Mouse (Mus musculus): ENCODE data around the gene Phc1.
A peak's percentile ranks its signal among the peaks of the same experiment; 100 is the strongest.

The Phc1 gene

DNA sequence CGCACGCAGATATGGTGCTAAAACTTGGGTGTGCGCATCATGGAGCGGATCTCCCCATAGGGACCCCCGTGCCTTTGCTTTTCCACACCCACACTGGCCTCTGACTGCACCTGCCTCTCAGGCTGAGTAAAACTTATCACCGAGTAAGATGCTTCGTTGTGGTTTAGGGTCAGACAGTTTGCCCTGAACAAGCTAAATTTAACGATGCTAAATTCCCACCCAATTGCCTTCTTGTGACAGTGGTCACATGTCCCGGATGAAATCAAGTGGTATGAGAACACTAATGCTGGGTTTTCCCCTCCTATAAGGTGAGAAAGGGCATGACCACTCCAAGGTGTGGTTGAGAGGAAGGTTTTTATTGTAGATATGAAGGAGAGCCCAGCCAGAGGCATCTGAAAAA lies 46.6 kb downstream of the Phc1 start:
- DNase-seq = no peak

DNA sequence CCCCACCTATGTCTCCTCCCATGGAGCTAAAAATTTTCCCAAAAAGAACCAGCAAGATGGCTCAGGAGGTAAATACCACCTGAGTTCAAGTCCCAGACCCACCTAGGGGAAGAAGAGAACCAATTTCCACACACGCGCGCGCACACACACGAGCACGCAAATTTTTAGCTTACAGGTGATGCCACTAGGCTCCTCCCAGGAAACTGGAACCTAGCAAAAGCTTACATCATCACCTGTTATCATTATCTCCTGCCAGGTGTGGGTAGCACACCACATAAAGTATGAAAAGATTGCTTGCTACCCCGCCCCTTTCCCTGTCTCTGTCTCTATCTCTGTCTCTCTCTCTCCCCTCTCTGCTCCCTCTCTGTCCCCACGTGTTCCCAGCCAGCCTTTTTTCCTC lies 47.2 kb downstream of the Phc1 start:
- no peak for DNase-seq

DNA sequence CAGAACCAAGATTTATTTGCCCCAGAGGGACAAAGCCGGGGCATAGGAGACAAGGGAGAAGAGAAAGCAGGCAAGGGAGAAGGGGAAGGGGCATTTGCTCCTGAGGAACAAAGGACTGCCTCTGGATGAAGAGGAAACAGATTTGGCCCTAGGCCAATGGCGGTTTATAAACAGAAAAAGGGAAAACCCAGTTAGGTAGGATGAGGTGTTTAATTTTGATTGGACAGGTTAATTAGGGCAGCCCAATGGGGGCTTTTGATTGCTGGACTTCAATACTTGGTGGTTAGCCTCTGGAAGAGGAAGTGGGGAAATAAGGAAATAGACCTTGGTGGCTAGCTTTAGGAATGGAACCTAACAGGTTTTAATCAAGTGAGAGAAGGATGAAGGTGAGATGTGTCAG lies 48.2 kb downstream of the Phc1 start:
- DNase-seq = no peak

DNA sequence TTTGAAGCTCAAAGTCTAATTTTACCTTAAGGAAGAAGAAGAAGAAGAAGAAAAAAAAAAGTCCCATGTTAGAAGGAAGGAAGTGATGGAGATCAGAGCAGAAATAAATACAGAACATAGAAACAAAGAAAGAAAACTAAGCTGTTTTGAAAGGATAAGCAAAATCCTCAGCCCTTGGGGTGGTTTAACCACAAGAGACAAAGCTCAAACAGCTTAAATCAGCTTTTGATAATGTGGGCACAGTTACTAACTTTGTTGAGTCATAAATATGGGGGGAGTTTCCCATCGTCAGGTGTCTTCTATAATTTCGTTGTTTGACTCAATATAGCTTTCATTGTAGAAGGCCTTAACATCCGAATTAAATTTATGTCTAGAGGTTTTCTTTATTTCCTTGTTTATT lies 48.6 kb downstream of the Phc1 start:
- no peak for DNase-seq

DNA sequence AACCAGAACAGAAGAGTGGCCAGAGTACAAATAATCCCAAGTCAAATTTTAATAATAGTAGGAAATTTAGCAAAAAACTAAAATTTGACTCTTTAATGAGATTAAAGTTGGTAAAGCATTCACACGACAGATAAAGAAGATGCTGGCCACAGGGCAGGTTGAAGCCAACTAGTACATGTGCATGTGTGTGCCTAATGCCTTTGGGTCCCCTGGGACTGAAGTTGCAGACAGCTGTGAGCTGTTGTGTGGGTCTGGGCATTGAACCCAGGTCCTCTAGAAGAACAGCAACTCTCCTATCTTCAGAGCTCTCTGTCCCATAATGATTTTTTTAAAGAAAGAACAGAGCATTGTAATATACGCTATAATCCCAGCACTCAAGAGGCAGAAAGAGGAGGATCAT lies 49.1 kb downstream of the Phc1 start:
- DNase-seq = no peak

DNA sequence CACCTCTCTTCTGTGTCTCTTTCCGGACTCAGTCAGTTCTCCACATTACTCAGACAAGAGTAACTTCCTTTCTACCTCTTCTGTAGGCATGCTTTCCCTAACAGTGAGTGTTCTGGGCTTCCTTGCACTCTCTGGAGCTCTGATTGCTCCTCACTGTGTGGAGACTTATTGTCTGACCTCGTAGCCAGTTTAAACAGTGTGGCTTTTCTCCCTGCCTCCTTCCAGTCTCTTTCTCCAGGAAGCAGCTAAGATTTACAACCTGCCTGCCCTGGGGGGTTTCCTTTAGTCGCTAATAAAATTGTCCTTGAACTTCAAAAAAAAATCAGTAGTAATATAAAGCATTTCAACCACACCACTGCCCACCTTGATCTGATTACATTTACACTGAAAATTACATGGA lies 50.1 kb downstream of the Phc1 start:
- DNase-seq = no peak

DNA sequence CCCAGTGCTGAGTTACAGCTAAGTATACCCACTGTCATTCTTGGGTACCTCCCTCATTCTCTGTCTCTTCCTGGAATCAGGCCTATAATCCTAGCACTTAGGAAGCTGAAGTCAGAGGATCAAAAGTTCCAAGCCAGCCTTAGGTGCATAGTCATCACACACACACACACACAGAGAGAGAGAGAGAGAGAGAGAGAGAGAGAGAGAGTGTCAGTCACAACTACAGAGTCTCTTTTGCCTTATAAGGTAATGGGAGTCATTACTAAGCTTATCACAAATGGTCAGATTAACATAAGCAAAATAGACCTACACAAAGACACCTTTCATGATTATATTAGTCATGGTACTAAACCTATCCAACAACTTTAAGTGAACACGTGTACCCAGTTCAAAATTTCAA lies 51.0 kb downstream of the Phc1 start:
- no peak for DNase-seq

DNA sequence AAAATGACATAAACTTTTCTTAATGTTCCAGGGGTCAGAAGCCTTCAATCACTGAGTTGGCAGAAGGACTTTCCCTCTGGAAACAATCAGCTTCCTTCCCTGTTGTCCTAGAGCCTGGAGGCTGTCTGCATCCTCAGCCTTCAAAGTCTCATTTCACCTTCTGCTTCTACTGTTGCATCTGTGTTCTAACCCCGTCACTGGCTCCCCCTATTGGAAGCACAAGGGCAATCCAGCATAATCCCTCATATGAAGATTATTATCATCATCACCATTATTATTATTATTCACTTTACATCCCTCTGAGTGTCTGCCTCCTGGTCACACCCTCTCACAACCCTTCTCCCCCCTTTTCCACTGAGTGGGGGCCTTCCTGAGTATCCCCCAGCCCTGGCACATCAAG lies 52.1 kb downstream of the Phc1 start:
- no peak for DNase-seq

GRCm38 (mm10) chr6:122284823-122285222 lies 55.5 kb downstream of the Phc1 start:
- no peak for DNase-seq

DNA sequence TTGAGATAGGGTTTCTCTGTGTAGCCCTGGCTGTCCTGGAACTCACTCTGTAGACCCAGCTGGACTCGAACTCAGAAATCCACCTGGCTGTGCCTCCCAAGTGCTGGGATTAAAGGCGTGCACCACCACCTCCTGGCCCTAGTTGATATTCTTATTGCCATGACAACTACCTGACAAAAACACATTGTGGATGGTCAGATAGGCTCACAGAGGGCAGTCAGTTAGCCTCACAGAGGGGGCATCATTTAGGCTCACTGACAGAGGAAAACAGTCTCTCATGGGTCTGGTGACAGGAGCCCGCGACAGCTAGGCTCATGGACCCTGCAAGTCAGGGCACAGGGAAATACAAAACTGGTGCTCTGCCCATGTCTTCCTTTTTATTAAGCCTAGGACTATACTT lies 56.1 kb downstream of the Phc1 start:
- no peak for DNase-seq

- no peak for DNase-seq
Observed at GRCm38 (mm10) chr6:122283429-122283828, 56.9 kb downstream of the Phc1 start.

DNA sequence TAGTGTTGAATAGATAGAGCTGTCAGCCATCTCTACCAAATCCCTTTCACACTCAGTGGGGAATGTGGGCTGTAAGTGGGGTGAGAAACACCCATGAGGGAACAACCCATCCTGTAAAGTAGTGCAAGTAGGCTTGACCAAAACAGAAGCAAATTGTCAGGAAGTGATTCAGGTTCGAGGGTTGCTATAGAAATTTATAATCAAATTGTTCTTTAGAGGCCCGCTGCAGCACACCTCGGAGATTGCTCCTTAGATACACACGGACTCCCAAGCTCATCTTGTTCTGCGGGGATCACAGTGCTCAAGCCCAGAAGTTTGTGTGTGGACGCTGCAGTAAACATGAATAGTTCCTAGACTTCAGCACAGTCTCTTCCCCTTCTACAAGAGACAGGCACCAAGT lies 57.6 kb downstream of the Phc1 start, which contains the start of gene Klrg1:
Gene Klrg1, minus strand, starts transcription at position 101 of the 400 bp plus-strand sequence.
- no peak for DNase-seq

DNA sequence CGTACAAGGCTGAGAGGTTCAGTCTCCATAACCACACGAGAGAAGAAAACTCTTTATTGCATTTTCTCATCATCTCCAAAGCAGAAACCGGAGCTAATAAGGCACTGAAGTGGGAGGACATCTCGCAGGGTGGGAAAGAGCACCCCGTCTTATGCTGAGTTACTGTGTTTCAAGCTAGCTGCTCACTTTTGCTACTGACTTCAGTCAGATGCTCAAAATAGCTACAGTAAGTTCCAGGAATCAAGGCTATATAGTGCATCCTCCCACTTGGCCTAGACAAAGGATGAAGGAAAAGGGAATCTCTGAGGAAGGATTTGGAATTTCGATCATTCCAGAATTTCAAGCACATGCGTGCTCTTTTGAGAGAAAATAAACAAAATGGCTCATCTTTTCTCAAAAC lies 63.8 kb downstream of the Phc1 start:
- DNase-seq = no peak

DNA sequence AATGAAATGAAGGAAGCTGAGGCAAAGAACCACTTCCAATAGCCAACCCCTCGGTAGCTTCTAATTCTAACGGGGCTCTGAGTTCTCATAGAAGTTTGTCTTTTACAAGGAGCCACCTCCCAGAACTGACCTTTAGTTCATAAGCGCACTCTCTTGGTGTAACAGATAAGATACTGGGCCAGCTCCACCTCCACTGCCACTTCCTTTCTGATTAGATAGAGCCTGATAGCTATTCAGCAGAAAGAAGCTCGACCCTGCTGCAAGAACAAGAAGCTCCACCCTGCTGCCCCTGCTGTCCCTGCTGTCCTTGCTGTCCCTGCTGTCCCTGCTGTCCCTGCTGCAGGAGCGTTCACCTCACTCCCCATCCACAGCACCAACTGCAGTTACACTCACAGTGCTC lies 65.8 kb downstream of the Phc1 start:
- DNase-seq = peak; percentile 28

GRCm38 (mm10) chr6:122270152-122270551 lies 70.2 kb downstream of the Phc1 start:
- DNase-seq = no peak

- DNase-seq = no peak
Observed at GRCm38 (mm10) chr6:122269170-122269569, 71.2 kb downstream of the Phc1 start.

DNA sequence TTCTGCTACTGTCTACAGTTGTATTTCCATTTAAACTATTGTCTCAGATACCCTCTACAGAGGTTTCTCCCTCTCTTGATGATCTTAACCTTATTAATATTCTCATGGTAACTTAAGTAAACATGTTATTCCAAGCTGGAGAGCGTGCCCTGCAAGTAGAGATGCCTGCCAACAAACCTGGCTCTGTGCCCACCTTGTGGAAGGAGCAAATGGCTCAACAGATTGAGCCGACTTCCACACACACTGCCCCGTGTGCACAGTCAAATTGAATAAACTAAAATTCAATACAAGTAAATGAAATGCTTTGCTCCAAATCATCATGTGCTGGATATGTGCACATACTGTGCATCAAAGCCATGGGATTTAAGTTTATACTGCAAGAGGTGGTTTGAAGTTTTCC lies 71.8 kb downstream of the Phc1 start:
- DNase-seq = no peak

All from liver (tissue).